Comparison of ENCODE assay signal across 18 mouse cellular contexts in the genomic region with DNA sequence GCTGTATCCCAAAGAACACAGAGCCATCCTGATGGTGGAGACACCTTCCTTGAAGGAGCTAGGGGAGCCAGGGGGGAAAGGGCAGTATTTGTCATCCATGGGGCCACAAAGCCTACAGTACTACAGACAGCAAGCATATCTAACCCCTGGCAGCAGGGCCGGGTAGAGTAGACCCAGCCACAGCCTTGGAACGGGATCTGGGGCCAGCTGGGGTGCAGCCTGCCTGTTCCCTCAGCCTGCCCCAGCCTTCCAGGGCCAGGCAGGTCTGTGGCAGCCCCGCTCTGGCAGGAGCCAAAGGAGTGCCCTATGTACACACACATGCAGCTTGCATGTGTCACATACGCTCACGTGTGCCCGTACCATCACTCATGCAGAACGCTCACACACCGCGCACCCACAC. TPM values are rescaled to one million over a fixed set of nuclear protein-coding genes. Genes with fewer than 3 reads are reported as not detected.
DNase-seq lines count a peak whose midpoint lies in the region; TF ChIP-seq lines count a peak whose summit lies in the region.
"Had no signal": no experiment of that assay in that cellular context is flagged by ENCODE, and none has a peak within 500 bp of the region (broad histone marks: within the 10 kb centered on the region; RNA-seq: fewer than 3 reads in every experiment).

No protein-coding gene starts in this region.

- intact Hi-C loops in gastrocnemius, adult 2 months (cut with DNase I) = loop anchor here (5.0 kb wide), 1 partner anchor 51 kb away; a partner anchor contains a TSS
- intact Hi-C loops in gastrocnemius, postnatal 14 days (cut with DNase I; ENCODE audit: low total_unique reads) = no loop called here
- intact Hi-C loops in left cerebral cortex, postnatal 36 days (cut with DNase I) = loop anchor here (2.0 kb wide), 1 partner anchor 47 kb away; no protein-coding TSS in a partner anchor

- no peak overlapping the region for H3K4me3 ChIP-seq in gastrocnemius, adult 2 months
- H3K4me3 ChIP-seq: embryonic facial prominence, embryonic 10.5 days; forebrain, embryonic 13.5 days; heart, adult 2 months; heart, embryonic 12.5 days; hindbrain, embryonic 10.5 days had no signal

- H3K27ac ChIP-seq in gastrocnemius, adult 2 months = 0 out of 2 replicates have a peak overlapping the region, but pooled peaks have one; percentile 91
- H3K27ac ChIP-seq: embryonic facial prominence, embryonic 10.5 days; hindbrain, embryonic 10.5 days had no signal

- TF ChIP-seq CTCF in gastrocnemius, adult 2 months (IDR thresholded peaks at IDR 0.05) = no peak

- no peak for DNase-seq in gastrocnemius, adult 2 months
- DNase-seq in gastrocnemius, postnatal 14 days = no peak
- DNase-seq in left cerebral cortex, postnatal 36 days (ENCODE audit: low spot score in 2 of 2) = peak; percentile 15 to 35
- DNase-seq in left cerebral cortex, adult 18-20 months (ENCODE audit: low spot score in 2 of 2) = no peak
- DNase-seq in brain, adult 2 months (ENCODE audit: low read depth, low spot score) = peak; percentile 25
- no peak for DNase-seq in lung, postnatal 25 days (ENCODE audit: low spot score)
- DNase-seq: adrenal gland, adult 2 months; adrenal gland, postnatal 25 days; cerebellum, adult 11 months; cerebellum, adult 8-10 months; cerebellum, postnatal 36 days; forebrain, postnatal 0 days; gastrocnemius, postnatal 10 days; heart, adult 2 months had no signal

RNA-seq across cellular contexts. Expression of a gene that starts 48.6 kb away (rescaled TPM):
- 1 to 10 TPM; 3.9 to 6.0 TPM for total RNA-seq in gastrocnemius, adult 2 months (2021)
- 1 to 10 TPM; 1.1 to 1.6 TPM for total RNA-seq in gastrocnemius, postnatal 14 days (2021)
- total RNA-seq in left cerebral cortex, postnatal 36 days (2021) = 100 to 1,000 TPM; 187 to 216 TPM
- 100 to 1,000 TPM; 192 to 210 TPM for total RNA-seq in left cerebral cortex, adult 18-20 months (2021)

Comparison
In these comparisons a context has a peak if more than half of its experiments do, and no peak if none do; other contexts are left out.
1. DNase-seq: peak in left cerebral cortex, postnatal 36 days (2 of 2) and brain, adult 2 months (single experiment); none in gastrocnemius, adult 2 months (single experiment), gastrocnemius, postnatal 14 days (single experiment), left cerebral cortex, adult 18-20 months (0 of 2) and lung, postnatal 25 days (single experiment).
2. RNA of a gene that starts 48.6 kb away (total RNA-seq): 187 to 216 TPM in left cerebral cortex, postnatal 36 days and 192 to 210 TPM in left cerebral cortex, adult 18-20 months; 3.9 to 6.0 TPM in gastrocnemius, adult 2 months and 1.1 to 1.6 TPM in gastrocnemius, postnatal 14 days; every median in the first group is over 10 times any median in the second.